Mouse (Mus musculus) left cerebral cortex, adult 8-10 months (tissue): ENCODE data around the gene Larp4b. TPM values are rescaled to one million over a fixed set of nuclear protein-coding genes. Genes with fewer than 3 reads are reported as not detected.

Experiments
- total RNA-seq, 4 experiments: library from RNA; stranded (reverse); gene quantifications; 2 replicates each; pipeline ENCODE4 v1.2.4; 2022

Larp4b gene
- total RNA-seq, 4 experiments from 2014 or later, result 69.5 to 73.6 (median 71.9) TPM

Other genes with a start within 250 kb of the Larp4b start
- gene Wdr37, start 222.0 kb upstream of the Larp4b start, total RNA-seq, result 100 to 1,000 TPM in 3 of 4 experiments, 10 to 100 TPM in 1; 98.1 to 116 (median 109) TPM
- 10 to 100 TPM; 34.4 to 41.1 (median 37.2) TPM for gene Idi1, start 208.4 kb upstream of the Larp4b start, total RNA-seq
- gene Gm9745, start 145.7 kb upstream of the Larp4b start, total RNA-seq, result under 1 TPM in 1 of 4 experiments, not detected in 3; 0.59 TPM
- gene Idi2, start 141.0 kb upstream of the Larp4b start, total RNA-seq, result not detected
- gene Gtpbp4, start 97.8 kb upstream of the Larp4b start, total RNA-seq, result 10 to 100 TPM; 38.0 to 44.3 (median 41.4) TPM
- 10 to 100 TPM; 56.5 to 68.5 (median 60.1) TPM for gene Dip2c, start 182.6 kb downstream of the Larp4b start, total RNA-seq